Mouse (Mus musculus): ENCODE measurements at regions not wholly inside any gene's neighbourhood (a gene's known extent, or its start where the extent isn't known, plus 50 kb on each side); places are given as distances from the start of the nearest gene placed in this dataset.

- ATAC-seq (replicated peaks; ENCODE audit: low FRiP score, poor library complexity, severe bottlenecking): no peak
These were observed 140.9 kb downstream of the Nrip1 start for GRCm38 (mm10) chr16:76232680-76233079.

- no peak for ATAC-seq (replicated peaks; ENCODE audit: low FRiP score, poor library complexity, severe bottlenecking)
These were observed 141.5 kb downstream of the Nrip1 start for GRCm38 (mm10) chr16:76232174-76232573.

GRCm38 (mm10) chr16:76230516-76231302, 142.9 kb downstream of the Nrip1 start:
- ATAC-seq (replicated peaks; ENCODE audit: low FRiP score, poor library complexity, severe bottlenecking): no peak

- no peak for ATAC-seq (replicated peaks; ENCODE audit: low FRiP score, poor library complexity, severe bottlenecking)
These were observed 145.2 kb downstream of the Nrip1 start for GRCm38 (mm10) chr16:76228451-76228850.

- no peak for ATAC-seq (replicated peaks; ENCODE audit: low FRiP score, poor library complexity, severe bottlenecking)
These were observed 147.2 kb downstream of the Nrip1 start for GRCm38 (mm10) chr16:76226446-76226845.

- no peak for ATAC-seq (replicated peaks; ENCODE audit: low FRiP score, poor library complexity, severe bottlenecking)
These were observed 147.9 kb downstream of the Nrip1 start for GRCm38 (mm10) chr16:76225587-76226226.

- no peak for ATAC-seq (replicated peaks; ENCODE audit: low FRiP score, poor library complexity, severe bottlenecking)
These were observed 148.6 kb downstream of the Nrip1 start for GRCm38 (mm10) chr16:76224901-76225586.

GRCm38 (mm10) chr16:76223716-76224115, 149.9 kb downstream of the Nrip1 start:
- ATAC-seq (replicated peaks; ENCODE audit: low FRiP score, poor library complexity, severe bottlenecking): no peak

GRCm38 (mm10) chr16:76222960-76223359, 150.7 kb downstream of the Nrip1 start:
- ATAC-seq (replicated peaks; ENCODE audit: low FRiP score, poor library complexity, severe bottlenecking): no peak

GRCm38 (mm10) chr16:76220466-76220865, 153.2 kb downstream of the Nrip1 start:
- ATAC-seq (replicated peaks; ENCODE audit: low FRiP score, poor library complexity, severe bottlenecking): no peak

- ATAC-seq (replicated peaks; ENCODE audit: low FRiP score, poor library complexity, severe bottlenecking): no peak
These were observed 154.4 kb downstream of the Nrip1 start for GRCm38 (mm10) chr16:76219233-76219632.

- ATAC-seq (replicated peaks; ENCODE audit: low FRiP score, poor library complexity, severe bottlenecking): no peak
These were observed 155.1 kb downstream of the Nrip1 start for GRCm38 (mm10) chr16:76218310-76219170.

GRCm38 (mm10) chr16:76216184-76216583, 157.4 kb downstream of the Nrip1 start:
- no peak for ATAC-seq (replicated peaks; ENCODE audit: low FRiP score, poor library complexity, severe bottlenecking)

GRCm38 (mm10) chr16:76215558-76215957, 158.1 kb downstream of the Nrip1 start:
- no peak for ATAC-seq (replicated peaks; ENCODE audit: low FRiP score, poor library complexity, severe bottlenecking)

GRCm38 (mm10) chr16:76201773-76202571, 171.7 kb downstream of the Nrip1 start:
- ATAC-seq (replicated peaks; ENCODE audit: low FRiP score, poor library complexity, severe bottlenecking): no peak

GRCm38 (mm10) chr16:76200801-76201728, 172.6 kb downstream of the Nrip1 start:
- ATAC-seq (replicated peaks; ENCODE audit: low FRiP score, poor library complexity, severe bottlenecking): no peak

GRCm38 (mm10) chr16:76200268-76200667, 173.4 kb downstream of the Nrip1 start:
- no peak for ATAC-seq (replicated peaks; ENCODE audit: low FRiP score, poor library complexity, severe bottlenecking)

- ATAC-seq (replicated peaks; ENCODE audit: low FRiP score, poor library complexity, severe bottlenecking): no peak
These were observed 174.6 kb downstream of the Nrip1 start for GRCm38 (mm10) chr16:76199006-76199405.
